Mouse (Mus musculus) R1 (cell line): ENCODE data around the gene Ggt5.

Experiments
- DNase-seq: peaks from one replicate; pipeline ENCODE4 v3.0.0-alpha.2; 2018; ENCODE audit warnings: low read depth, low spot score

Gene Ggt5

DNA sequence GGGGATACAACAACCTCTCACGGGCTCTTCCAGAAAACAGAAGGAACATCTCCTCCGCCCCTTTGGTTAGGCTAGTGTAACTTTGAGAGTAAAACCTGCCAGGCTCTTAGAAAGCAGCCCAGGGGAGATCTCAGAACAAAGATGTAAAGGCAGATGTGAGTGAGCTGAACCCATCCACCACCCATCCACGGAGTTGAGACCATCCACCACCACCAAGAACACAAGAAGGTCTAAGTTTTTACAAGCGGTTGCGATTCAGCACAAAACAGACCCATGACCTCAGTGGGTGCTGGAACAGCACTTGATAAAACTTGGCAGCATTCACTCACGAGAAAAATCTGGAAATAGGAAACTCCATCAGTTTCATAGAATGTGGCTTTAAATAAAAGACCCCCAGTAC is 36.8 kb downstream of the Ggt5 start:
- no peak for DNase-seq

- no peak for DNase-seq
Measured at GRCm38 (mm10) chr10:75626991-75627390, 37.9 kb downstream of the Ggt5 start.

GRCm38 (mm10) chr10:75627490-75627889 is 38.4 kb downstream of the Ggt5 start:
- DNase-seq = no peak

DNA sequence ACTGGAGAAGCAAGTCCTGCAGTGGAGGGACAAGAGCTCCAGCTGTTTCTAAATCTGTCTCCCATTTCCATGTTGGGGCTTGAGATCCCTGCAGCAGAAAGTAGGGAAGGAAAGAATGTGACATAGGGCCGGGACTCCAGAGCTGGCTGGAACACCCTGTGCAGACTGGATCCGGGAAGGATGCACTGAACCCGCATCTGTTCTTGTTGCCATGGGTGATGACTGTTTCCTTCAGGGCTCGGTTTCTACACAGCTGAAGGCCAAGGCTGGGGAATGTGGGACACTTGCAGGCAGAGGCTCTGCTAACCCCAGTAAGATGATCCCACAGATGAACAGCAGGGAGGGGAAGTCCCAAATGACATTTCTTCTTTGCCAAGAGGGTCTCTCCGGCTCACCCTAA is 43.5 kb downstream of the Ggt5 start:
- DNase-seq = peak; percentile 46

- no peak for DNase-seq
Measured at GRCm38 (mm10) chr10:75633048-75633447, 43.9 kb downstream of the Ggt5 start.

DNA sequence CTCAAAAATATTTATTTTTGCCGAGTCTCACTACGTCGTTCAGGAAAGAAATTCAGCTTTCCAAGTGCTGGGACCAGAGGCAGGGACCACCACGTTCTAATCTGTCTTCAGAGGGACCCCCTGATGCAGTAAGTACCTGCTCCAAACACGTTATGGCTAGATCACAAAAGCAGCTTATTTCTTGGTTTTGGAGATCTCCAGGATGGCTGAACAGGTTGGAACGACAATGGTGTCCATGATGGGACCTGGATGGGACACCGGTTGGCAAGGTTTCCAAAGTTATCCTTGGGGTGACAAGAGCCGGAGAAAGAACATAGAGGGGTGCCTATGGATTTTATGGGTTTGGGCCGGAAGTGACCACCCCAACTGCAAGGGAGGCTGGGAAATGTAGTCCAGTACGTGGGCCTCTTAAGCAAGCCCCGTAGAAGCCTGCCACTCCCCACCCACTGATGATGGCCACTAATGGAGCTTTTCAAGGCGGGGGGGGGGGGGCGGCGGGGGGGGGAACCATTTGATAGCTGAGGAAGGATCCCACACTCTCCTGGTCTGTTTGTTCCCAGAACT is 44.5 kb downstream of the Ggt5 start:
- DNase-seq = no peak

DNA sequence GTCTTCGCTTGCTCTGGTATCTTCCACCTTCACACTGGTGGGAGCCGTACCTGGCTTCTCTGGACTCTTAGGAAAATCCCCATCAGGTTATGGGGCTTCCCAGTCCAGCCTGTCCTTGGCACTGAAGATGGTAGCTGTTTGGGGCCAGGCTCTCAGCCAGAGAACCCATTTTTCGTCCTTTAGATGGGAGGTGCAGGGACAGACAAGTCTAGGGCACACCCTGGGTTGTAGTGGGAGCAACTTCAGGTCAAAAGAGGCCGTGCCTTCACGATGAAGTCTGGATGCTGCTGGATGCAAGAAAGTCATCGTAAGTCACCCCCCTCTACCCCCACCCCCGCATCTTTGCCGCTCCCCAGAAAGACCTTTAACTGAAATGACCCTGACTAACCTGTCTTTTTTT is 45.5 kb downstream of the Ggt5 start:
- DNase-seq = no peak

DNA sequence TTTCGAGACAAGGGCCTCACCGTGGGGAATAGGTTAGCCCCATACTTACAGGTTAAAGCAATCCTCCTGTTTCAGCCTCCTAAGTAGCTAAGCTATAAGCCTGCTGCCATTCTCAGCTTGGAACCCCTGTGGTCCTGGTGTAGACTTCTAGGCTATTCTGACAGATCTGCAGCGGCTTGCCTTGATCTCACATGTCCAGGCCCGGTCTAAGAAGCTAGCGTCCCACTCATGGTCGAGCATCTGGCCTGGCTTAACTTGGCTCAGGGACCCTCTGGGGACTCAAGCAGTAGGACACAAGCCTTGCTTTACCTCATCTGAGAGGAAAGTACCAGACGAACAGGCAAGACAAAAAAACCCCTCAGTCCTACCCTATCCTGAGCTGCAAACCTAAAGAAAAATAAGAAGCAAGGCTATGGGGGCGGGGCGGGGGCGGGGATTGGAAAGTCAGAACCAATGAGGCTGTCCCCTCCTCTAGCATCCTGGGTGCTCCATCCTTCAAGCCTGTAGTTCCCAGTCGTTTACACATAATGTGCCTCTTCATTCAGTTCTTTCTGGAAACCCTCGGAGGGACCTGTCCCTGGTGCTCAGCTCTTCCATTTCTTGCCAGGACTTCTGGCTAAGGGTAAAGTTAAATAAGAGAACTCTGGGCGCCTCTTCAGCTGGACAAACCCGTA is 46.0 kb downstream of the Ggt5 start:
- peak; percentile 69 for DNase-seq

DNA sequence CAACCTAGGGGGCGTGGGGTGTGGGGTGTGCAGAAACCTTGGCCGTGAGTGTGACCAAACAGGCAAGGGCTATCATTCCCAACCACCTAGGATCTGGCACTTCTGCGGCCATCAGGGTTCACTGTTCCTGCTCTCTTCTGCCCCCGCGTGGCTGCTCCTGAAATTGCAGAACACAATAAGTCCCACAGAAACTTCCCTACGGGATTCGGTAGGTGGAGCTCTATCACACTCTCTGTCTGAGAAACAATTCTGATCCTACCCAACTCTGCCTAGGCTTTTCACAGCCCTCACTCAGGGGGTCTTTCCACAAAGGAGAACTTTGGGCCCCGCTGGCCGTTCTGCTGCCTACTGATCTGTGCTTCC is 46.5 kb downstream of the Ggt5 start:
- peak; percentile 92 for DNase-seq

DNA sequence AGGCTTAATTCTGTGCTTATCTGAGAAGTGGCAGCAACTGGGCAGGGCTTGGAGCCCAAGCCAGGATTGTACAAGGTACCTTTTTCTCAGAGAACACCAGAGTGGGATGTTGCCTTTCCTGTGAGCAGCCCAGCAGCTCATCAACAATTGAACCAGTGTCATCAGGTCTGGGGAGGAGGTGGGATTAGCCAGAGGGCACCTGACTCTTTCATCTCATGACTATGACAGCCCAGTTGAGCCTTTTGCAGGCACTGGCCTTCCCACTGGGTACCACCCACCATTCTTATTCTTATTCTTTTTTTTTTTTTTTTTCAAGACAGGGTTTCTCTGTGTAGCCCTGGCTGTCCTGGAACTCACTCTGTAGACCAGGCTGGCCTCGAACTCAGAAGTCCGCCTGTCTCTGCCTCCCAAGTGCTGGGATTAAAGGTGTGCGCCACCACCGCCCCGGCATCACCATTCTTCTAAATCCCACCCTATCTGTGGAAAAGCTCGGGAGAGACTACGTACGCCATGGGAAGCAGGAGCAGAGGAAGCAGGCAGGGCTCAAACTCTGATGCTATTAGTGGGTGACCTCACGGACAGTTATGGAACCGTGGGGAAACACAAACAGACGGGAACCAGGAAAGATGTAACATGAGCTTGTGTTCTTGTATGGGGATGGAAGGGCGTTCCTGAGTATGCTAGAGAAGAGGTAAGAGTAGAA is 47.1 kb downstream of the Ggt5 start:
- no peak for DNase-seq

GRCm38 (mm10) chr10:75637711-75638110 is 48.6 kb downstream of the Ggt5 start:
- no peak for DNase-seq

- no peak for DNase-seq
Measured at GRCm38 (mm10) chr10:75641721-75642222, 52.6 kb downstream of the Ggt5 start.

DNA sequence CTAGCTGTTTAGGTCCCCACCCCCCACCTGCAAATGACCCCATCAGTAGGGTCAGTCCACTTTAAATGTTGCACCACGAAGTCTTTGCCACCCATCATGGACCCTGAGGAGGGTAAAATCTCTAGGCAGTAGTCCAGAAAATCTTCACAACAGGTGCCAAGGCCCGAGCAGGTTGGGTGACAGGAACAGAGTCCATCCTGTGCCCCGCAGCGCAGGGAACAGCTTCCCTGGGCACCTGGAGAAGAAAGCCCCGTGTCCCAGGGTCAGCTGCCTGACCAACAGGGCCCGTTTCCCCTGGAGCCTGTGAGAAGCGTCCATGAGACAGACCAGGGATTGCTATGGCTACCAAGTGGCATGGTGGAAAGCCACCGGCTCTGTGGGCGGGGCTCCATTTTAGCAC is 53.3 kb downstream of the Ggt5 start:
- no peak for DNase-seq

GRCm38 (mm10) chr10:75642891-75643290 is 53.8 kb downstream of the Ggt5 start:
- peak; percentile 79 for DNase-seq

DNA sequence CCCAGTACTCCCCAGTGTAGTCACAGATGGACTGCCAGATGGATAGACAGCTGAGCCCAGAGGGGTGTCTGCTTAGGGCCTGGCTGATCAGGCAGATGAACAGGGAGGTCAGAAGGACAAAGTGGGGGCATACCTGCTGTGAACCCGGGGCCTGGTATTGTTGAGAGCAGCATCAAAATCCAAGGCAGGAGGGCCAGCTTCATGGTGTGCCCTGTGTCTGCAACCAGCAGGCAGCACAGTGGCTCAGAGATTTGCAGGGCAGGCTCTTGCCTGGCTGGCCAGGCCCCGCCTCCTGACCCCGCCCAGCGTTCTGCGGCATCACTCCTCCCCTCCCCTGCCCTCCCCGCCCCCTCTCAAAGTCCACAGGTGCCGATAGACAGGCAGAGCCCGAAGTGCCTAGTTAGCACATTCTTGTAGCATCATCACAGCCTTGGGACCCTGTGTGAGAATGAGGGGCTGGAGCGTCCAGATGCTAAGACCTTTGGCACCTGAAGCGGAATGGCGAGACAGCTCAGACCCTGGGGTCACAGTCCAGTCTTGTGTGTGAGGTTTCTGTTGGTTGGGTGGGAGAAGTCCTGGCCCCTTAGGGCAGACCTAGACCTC is 54.7 kb downstream of the Ggt5 start, which contains the start of gene Susd2:
Gene Susd2, minus strand, starts transcription at position 268 of the 603 bp plus-strand sequence.
- peak; percentile 87 for DNase-seq

- no peak for DNase-seq
Measured at GRCm38 (mm10) chr10:75645616-75646015, 56.5 kb downstream of the Ggt5 start.

DNA sequence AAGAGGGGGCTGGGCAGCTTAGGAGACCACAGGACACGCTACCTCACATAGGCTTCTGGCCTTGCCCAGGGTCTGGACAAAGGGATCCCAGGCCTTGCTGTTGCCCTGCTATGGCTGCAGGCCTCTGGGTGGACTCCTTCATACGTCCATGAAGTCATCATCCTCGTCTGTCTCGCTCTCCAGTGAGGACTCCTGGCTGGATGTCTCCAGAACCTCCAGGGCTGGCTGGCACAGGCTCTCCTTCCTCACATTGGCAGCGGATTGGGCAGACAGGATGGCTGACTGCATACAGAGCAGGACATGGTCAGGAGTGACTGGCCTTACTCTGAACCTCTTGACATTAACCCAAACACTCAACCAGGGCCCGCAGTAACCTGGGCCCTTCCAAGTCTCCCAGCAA is 57.3 kb downstream of the Ggt5 start:
- no peak for DNase-seq

DNA sequence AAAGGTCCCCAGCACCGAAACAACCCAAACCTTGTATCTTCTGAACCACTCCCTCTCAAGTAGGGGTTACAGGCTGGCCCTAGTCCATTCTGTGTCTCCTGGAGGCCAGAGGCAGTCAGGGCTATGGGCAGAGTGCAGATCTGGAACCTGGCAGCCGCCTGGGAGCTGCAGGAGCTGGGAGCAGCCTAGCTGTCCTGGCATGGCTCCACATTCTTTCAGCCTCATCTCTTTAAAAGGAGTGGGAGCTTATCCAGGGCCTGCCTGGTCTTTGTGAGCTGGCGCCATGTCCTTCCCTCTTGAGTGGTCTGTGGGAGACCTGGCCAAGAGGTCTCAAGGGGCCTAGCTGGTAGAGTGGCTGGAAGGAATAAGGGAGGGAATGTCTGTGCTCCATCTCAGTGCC is 58.2 kb downstream of the Ggt5 start:
- DNase-seq = no peak

DNA sequence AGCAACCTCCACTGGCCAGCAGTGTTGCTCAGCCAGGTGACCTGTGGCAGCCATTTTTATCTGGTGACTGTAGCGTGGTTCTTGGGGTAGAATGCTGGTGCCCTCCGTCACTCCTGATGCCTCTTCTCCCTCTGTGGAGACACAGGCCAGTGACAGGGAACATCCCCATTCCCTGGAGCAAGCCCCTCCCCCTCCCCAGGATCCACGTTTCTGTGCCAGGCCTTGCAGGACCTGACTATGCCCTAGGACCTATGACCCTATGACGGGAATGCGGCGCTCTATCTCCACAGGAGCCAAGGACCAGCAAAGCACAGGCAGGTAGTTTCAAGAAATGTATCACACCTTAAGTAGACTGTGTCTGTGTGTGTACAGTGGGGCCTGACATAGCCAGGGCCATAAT is 59.0 kb downstream of the Ggt5 start:
- DNase-seq = peak; percentile 51

DNA sequence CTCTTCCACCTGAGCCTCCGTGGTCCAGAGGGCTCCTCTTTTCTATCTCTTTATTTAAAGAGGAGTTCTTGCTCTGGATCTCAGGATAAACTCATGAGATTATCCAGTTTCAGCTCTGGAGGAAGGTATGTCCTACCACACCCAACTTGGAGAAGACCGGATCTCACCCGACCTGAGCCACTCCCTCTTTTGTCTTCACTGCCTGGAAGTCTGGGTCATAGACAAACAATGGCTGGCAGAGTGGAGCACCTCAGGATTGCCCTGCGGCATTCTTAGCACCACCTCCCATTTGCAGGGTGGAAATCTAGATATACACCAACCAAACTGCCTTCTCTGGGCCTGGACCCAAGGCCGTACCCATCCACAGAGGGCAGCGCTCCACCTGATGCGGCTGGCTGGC is 59.9 kb downstream of the Ggt5 start:
- peak; percentile 96 for DNase-seq

DNA sequence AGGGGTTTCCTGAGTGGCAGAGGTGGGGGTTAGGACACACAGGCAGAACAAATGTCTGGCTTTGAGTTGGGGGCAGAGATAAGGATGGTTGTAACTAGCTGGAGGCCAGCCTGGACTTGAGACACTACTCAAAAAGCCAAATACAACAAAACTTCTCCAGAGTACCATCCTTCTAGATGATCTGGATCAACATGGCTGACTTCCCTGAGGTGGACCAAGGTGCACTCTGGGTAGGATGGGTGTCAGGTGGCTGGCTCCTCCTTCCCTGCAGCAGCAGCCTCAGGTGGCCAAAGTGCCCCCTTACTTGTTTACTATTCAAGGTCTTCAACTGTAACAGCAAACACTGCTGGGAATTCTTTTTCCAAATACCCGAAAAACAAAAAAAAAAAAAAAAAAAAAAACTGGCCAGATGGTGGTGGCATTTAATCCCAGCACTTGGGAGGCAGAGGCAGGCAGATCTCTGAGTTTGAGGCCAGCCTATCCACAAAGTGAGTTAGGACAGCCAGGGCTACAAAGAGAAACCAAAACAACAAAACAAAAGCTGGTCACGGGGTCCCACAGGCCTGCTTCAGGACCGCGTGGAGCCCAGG is 60.4 kb downstream of the Ggt5 start:
- DNase-seq = peak; percentile 78

GRCm38 (mm10) chr10:75650306-75650902 is 61.3 kb downstream of the Ggt5 start:
- no peak for DNase-seq
